Mouse (Mus musculus) heart, postnatal 10 days (tissue): ENCODE results near the gene Tpt1. TPM values are rescaled to one million over a fixed set of nuclear protein-coding genes. Genes with fewer than 3 reads are reported as not detected.

Experiments
- DNase-seq, 2 experiments: peaks; one replicate each; pipeline ENCODE4 v3.0.0; 2021
- intact Hi-C: fragments of 180-260 bp; cut with DNase I; formaldehyde crosslinking; loops from one replicate; pipeline ENCODE4 v1.15.1; 2025
- total RNA-seq, 2 experiments: library from RNA; stranded (reverse); gene quantifications; 2 replicates each; pipeline ENCODE4 v1.2.3; 2021

Gene Tpt1
- total RNA-seq, 2 experiments from 2014 or later, result 3,104 to 3,215 TPM

DNA sequence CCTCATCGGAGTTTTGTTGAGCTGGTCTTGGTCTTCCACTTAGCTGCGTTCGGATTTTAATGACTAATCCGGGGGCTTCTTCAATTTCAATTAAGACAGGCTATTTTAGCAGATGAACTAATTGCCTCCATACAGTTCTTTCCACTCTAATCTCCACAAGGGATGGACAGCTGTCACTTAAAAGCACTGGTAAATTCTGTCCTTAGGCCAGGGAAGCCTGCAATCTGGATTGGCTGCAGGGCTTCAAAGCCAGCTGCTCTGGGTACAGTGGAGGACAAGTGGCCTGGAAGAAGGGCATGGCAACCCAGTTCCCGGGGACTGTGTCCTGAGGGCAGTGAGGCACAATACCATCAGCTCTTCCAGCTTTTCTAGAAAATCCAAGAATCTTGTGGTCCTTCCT lies 26.2 kb downstream of the Tpt1 start:
- no peak for DNase-seq
- intact Hi-C loops, result no loop called here

DNA sequence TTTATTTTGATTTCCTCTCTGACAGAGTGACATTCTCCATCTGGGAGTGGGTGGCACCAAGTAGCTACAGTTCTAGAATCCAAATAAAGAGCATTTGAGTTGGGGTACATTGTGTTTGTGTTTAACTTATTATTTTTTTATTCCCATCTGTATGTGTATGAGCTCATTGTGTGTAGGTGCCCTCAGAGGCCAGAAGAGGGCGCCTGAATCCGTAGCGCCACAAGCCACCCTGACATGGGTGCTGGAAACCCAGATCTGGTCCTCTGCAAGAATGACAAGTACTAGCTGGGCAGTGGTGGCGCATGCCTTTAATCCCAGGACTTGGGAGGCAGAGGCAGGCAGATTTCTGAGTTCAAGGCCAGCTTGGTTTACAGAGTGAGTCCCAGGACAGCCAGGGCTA lies 26.9 kb downstream of the Tpt1 start:
- intact Hi-C loops, result no loop called here
- DNase-seq, result no peak

DNA sequence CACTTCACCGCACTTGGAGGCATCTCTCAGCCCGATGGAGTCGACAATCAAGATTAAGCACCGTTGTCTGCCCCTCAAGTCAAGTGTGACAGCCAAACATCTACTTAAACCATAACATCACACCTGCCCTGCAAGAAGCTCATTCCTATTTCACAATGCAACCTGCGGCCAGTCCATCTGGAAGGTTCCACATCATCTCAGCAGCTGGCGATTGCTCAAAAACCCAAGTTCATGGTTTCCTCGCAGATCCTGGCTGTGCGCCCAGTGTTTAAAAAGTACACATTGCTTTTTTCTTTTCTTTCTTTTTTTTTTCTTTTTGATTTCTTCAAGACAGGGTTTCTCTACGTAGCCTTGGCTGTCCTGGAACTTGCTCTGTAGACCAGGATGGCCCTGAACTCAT lies 28.7 kb downstream of the Tpt1 start:
- intact Hi-C loops, result no loop called here
- DNase-seq, result peak in 1 of 2 experiments; percentile 42

DNA sequence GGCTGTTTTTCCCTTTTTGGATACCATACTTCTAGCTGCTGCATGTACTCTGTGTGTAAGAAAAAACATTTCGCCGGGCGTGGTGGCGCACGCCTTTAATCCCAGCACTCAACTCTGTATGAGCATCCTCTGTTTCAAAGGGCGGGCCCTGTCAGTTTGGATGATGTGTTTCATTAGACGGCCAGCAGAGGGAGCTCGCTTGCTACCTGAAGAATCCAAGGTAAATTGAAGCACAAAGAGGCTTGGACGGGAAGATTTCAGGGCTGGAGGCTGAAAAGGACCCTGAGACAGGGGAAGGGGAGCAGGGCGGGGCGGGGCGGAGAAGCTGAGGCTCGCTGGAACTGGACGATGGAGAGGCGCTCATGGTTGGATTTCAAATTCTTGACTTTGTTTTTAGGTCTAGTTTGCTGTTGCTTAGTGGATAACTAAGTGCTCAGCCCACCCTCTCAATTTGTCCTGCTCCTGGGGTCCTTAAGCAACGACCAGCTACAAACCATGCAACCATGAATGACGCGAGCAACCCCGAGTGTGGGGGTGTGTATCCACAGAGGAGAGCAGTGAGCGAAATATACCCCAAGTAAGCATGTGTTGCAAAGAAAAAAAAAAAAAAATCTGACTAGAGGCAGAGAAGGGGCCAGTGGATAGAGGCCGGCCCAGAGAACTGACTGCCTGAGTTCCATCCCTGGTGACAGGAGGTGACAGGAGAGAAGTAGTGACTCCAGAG lies 31.6 kb downstream of the Tpt1 start:
- intact Hi-C loops, result loop anchor here (1.0 to 5.0 kb wide), 3 partner anchors 23 to 601 kb away; no protein-coding TSS in a partner anchor

DNA sequence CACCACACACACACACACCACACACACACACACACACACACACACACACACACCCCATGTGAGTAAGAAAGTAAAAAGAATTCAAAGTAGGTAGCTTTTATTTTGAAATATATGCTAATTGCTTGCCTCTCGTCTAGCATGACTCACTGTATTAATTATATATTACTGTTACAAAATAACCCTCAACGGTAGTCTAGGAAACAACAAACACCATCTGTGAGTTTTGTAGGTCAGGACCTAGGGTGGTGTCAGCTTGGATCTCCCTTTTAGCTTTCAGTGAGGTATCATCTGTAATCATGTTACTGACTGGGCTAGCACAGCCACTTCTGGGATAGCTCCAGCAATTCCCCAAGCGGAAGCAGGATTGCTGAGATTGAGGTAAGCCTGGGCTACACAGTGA lies 32.4 kb downstream of the Tpt1 start:
- intact Hi-C loops, result loop anchor here (5.0 kb wide), 1 partner anchor 600 kb away; no protein-coding TSS in a partner anchor
- no peak for DNase-seq

More for the DNA sequence above, 31.6 kb downstream of the Tpt1 start:
- peak; percentile 80 to 88 for DNase-seq

DNA sequence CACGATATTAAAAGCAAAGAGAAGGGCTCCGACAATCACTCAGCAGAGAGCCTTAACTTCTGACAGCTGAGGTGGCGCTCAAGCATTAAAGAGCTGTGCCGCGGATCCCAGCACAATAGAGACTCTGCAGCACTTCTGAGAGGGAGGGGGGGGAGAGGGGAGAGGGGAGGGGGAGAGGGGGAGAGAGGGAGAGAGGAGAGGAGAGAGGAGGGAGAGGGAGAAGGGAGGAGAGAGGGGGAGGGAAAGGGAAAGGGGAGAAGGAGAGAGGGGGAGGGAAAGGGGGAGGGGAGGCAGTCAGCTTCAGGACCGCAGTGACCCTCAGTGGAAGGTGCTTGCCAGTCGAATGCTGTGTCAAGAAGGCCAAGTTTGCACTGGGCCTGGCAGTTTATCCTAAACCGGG lies 34.1 kb downstream of the Tpt1 start:
- no peak for DNase-seq
- intact Hi-C loops, result loop anchor here (5.0 kb wide), 1 partner anchor 598 kb away; no protein-coding TSS in a partner anchor

DNA sequence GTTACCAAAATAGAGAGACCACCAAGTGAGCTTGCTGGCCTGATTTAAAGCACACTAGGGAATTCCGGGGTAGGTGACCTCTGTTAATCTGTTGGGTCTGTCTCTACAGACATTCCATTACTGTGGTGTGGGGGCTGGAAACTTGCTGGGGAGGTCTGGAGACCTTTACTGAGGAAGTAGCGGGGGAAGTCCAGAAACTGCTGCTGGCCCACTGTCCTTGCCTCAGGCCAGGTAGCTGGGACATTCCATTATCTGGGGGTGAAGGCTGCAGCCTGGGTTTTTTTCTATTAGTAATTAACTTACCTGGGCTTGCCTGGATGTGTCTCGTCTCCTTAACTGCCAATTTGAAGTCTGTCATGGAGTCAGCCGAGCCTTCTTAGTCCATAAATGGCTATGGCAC lies 37.0 kb downstream of the Tpt1 start:
- no peak for DNase-seq
- intact Hi-C loops, result no loop called here

DNA sequence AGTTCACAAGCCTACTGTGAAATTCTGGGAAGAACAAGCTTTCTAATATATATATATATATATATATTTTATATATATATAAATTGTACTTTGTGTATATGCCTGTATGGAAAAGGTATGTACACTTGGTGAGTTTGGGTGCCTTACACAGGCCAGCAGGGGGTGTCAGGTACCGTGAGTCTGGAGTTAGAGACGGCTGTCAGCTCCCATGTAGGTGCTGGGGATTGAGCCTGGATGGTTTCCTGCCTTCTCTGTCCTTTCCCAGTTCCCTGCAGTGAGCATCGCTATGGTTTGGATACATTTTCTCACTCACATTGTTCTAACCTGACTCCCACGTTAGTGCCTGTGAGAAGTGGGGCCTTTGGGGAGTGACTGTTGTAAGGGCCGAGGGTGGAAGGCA lies 38.4 kb downstream of the Tpt1 start:
- intact Hi-C loops, result no loop called here
- DNase-seq, result no peak

DNA sequence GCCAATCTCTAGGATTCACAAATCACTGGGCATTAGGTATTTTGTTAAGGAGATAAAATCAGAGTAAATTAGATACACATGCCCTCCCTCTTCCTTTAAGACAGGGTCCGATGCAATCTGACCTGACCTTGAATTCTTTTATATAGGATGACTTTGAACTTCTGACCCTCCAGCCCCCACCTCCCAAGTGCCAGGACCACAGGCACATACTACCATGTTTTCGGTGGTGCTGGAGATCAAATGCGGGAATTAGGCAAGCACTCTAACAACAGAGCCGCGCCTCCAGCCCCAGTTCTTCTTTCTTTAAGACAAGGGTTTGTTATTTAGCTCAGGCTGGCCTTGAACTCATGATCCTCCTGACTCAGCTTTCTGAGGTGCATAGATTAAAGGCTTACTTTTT lies 39.0 kb downstream of the Tpt1 start:
- no peak for DNase-seq
- intact Hi-C loops, result no loop called here

DNA sequence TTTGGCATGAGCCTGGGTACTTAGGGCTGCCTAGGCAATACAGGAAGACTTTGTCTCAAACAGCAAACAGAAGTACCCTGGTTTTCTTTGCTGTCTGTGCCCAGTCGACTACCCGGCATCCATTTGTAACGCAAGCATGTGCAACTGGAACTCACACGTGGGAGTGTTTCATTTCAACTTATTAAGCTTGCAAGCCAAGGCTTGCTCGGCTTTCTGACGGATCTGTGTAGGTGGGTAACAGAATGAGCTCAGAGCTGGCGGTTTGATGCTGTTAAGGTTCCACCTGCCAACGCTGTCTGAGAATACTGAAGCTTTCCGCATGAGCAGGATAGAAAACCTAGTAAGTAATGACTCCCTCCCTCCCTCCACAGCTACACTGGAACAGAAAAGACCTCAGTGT lies 47.2 kb downstream of the Tpt1 start:
- no peak for DNase-seq
- intact Hi-C loops, result no loop called here

Other genes with a start within 250 kb of the Tpt1 start
- gene Erich6b, start 202.8 kb upstream of the Tpt1 start, total RNA-seq, result not detected
- 10 to 100 TPM; 16.3 to 16.7 TPM for gene Cog3, start 90.6 kb upstream of the Tpt1 start, total RNA-seq
- 10 to 100 TPM; 20.2 to 23.5 TPM for gene Slc25a30, start 58.1 kb upstream of the Tpt1 start, total RNA-seq
- not detected for gene Kctd4, start 109.9 kb downstream of the Tpt1 start, total RNA-seq
- 10 to 100 TPM; 17.7 to 21.1 TPM for gene Gtf2f2, start 165.8 kb downstream of the Tpt1 start, total RNA-seq